Mouse (Mus musculus) liver, embryonic 11.5 days (tissue): ENCODE measurements around the gene Eppin. TPM values are rescaled to one million over a fixed set of nuclear protein-coding genes. Genes with fewer than 3 reads are reported as not detected.
"Not testable (repeated sequence)": the region's sequence is repeated elsewhere in the genome, so short reads cannot be mapped to it uniquely, and the experiment has no call there.

Experiments
- ATAC-seq: fragments of 200-750 bp; cut with Nextera tagmentation; replicated peaks from 2 replicates; pipeline ENCODE4 v1.8.0; 2017; ENCODE audit warnings: moderate number of reproducible peaks, mild to moderate bottlenecking, moderate TSS enrichment, moderate library complexity; ENCODE audit not compliant: low FRiP score
- DNase-seq: peaks from one replicate; pipeline ENCODE4 v3.0.0-alpha.2; 2017; ENCODE audit warnings: low spot score
- H3K27ac ChIP-seq: fragments of 300-500 bp; sonication (generic); 2 replicates; pipeline ENCODE4 v1.5.1; 2014; ENCODE audit warnings: mild to moderate bottlenecking, low read depth, low read length, control low read depth
- H3K27me3 ChIP-seq: fragments of 300-500 bp; sonication (generic); replicated peaks from 2 replicates; pipeline ENCODE4 v1.6.1; 2014; ENCODE audit warnings: low read length, mixed read lengths; ENCODE audit not compliant: control insufficient read depth, insufficient read depth
- H3K36me3 ChIP-seq: fragments of 300-500 bp; sonication (generic); 2 replicates; pipeline ENCODE4 v1.6.1; 2014; ENCODE audit warnings: mild to moderate bottlenecking, low read length, moderate library complexity, mixed read lengths; ENCODE audit not compliant: control insufficient read depth, insufficient read depth
- H3K4me1 ChIP-seq: fragments of 300-500 bp; sonication (generic); replicated peaks from 2 replicates; pipeline ENCODE4 v1.6.1; 2014; ENCODE audit warnings: low read length, mixed read lengths; ENCODE audit not compliant: control insufficient read depth, insufficient read depth
- H3K4me2 ChIP-seq: fragments of 300-500 bp; sonication (generic); 2 replicates; pipeline ENCODE4 v1.6.1; 2014; ENCODE audit warnings: mild to moderate bottlenecking, control low read depth, moderate library complexity
- H3K4me3 ChIP-seq: fragments of 300-500 bp; sonication (generic); 2 replicates; pipeline ENCODE4 v1.5.1; 2014; ENCODE audit warnings: low read depth, low read length, control low read depth
- H3K9ac ChIP-seq: fragments of 300-500 bp; sonication (generic); 2 replicates; pipeline ENCODE4 v1.6.1; 2014; ENCODE audit warnings: low read depth, low read length, control low read depth
- H3K9me3 ChIP-seq: fragments of 300-500 bp; sonication (generic); 2 replicates; pipeline ENCODE4 v1.6.1; 2016; ENCODE audit warnings: low read length, inconsistent platforms, mixed read lengths; ENCODE audit not compliant: control insufficient read depth
- WGBS: fragments of 180-500 bp; shearing (Covaris S2); extraction: QIAGEN DNeasy Blood & Tissue Kit; methylation state at CpG from one replicate; pipeline ENCODE4 v1.1.7; 2014; 5-methylcytosine and 5-hydroxymethylcytosine counted together
- polyA plus RNA-seq: library from polyadenylated mRNA; unstranded; fragments of >200 nt; fragmentation: Nextera tagmentation; extraction: Ambion mirVana; gene quantifications from 2 replicates; pipeline ENCODE4 v1.2.1, GENCODE M21; 2014

Eppin gene
- polyA plus RNA-seq, 1 experiment from 2014 or later, result not detected

- H3K4me2 ChIP-seq, result no peak overlapping the region
- WGBS, result 79% methylated on average over 6 of the region's 6 CpGs
- no peak overlapping the region for H3K27ac ChIP-seq
- no peaks in the 10 kb centered on the region for H3K27me3 ChIP-seq
- no peaks in the 10 kb centered on the region for H3K4me1 ChIP-seq
- no peak overlapping the region for H3K9ac ChIP-seq
- no peak for DNase-seq
- no peaks in the 10 kb centered on the region for H3K36me3 ChIP-seq
- no peak for ATAC-seq
- no peak overlapping the region for H3K4me3 ChIP-seq
- no peaks in the 10 kb centered on the region for H3K9me3 ChIP-seq
These were observed 15.4 kb upstream of the Eppin start for GRCm38 (mm10) chr2:164608781-164609180.

GRCm38 (mm10) chr2:164604411-164604810, 11.0 kb upstream of the Eppin start:
- H3K4me3 ChIP-seq, result no peak overlapping the region
- no peaks in the 10 kb centered on the region for H3K9me3 ChIP-seq
- DNase-seq, result no peak
- no peaks in the 10 kb centered on the region for H3K4me1 ChIP-seq
- H3K36me3 ChIP-seq, result no peaks in the 10 kb centered on the region
- 87% methylated on average over 8 of the region's 8 CpGs for WGBS
- no peaks in the 10 kb centered on the region for H3K27me3 ChIP-seq
- no peak overlapping the region for H3K27ac ChIP-seq
- no peak overlapping the region for H3K9ac ChIP-seq
- no peak for ATAC-seq
- H3K4me2 ChIP-seq, result no peak overlapping the region

DNA sequence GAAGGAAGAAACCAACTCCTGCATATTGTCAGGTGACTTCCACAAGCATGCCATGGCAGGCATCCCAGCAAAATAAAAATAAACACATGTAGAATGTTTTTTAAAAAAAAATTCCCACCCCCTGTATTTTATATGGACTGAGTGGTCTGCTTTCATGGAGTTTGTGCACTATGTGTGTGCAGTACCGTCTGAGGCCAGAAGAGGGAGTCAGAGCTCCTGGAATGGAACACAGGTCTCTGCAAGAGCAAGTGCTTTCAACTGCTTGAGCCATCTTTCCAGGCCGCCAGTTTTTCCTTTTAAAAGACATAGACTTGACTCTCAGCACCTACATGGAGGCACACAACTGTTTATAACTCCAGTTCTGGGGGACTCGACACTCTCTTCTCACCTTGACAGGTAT, 10.1 kb upstream of the Eppin start:
- DNase-seq, result no peak
- 87% methylated on average over 3 of the region's 3 CpGs for WGBS
- Histone ChIP-seq H3K4me2 (no peak overlapping the region), H3K27ac (no peak overlapping the region), H3K36me3 (no peaks in the 10 kb centered on the region), H3K4me3 (no peak overlapping the region), H3K27me3 (no peaks in the 10 kb centered on the region), H3K9me3 (no peaks in the 10 kb centered on the region), H3K9ac (no peak overlapping the region), H3K4me1 (no peaks in the 10 kb centered on the region)
- no peak for ATAC-seq

- DNase-seq (no peak), ATAC-seq (no peak)
- Histone ChIP-seq H3K9ac (no peak overlapping the region), H3K4me2 (no peak overlapping the region), H3K27ac (no peak overlapping the region), H3K9me3 (no peaks in the 10 kb centered on the region), H3K36me3 (no peaks in the 10 kb centered on the region), H3K4me3 (no peak overlapping the region), H3K4me1 (no peaks in the 10 kb centered on the region), H3K27me3 (no peaks in the 10 kb centered on the region)
- 66% methylated on average over 3 of the region's 3 CpGs for WGBS
These were observed 6.8 kb upstream of the Eppin start for GRCm38 (mm10) chr2:164600179-164600578.

- Histone ChIP-seq H3K36me3 (no peaks in the 10 kb centered on the region), H3K9me3 (no peaks in the 10 kb centered on the region), H3K27ac (no peak overlapping the region), H3K4me1 (no peaks in the 10 kb centered on the region), H3K4me3 (no peak overlapping the region), H3K4me2 (no peak overlapping the region), H3K27me3 (no peaks in the 10 kb centered on the region), H3K9ac (no peak overlapping the region)
- DNase-seq, result no peak
- WGBS, result 9% methylated on average over 4 of the region's 4 CpGs
- ATAC-seq, result no peak
These were observed 1.4 kb downstream of the Eppin start for GRCm38 (mm10) chr2:164592014-164592413.

DNA sequence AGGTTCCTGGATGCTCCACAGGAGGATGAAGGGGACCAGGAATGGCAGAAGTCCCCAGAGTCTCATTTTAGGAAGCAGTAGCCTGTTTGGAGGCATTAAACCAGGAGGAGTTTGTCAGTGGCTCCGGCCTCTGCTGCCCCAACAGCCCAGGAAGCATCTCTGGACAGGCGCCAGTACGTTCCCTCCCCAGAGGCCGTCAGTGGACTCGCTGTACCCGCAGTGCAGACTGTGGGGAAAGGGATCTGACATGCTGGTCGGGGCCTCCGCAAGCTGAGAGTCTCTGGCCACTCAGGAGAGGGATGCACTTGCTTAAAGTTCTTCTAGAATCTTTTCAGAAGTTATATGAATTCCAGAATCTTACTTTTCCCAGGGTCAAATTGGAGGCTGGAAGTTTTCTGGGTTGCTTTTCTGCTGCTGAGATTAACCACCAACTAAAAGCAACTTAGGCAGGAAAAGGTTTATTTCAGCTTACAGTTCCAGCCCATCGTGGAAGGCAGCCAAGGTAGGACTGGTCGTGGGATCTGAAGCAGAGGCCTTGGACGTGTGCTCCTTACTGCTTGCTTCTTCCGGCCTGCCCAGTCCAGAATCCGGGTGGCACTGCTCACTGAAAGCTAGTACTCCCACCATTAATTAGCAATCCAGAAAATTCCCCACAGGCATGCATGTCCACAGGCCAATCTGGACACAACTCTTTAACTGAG, 8.2 kb downstream of the Eppin start, which contains the start of gene Wfdc6a:
Gene Wfdc6a (minus strand): TSS at position 423 of the 701 bp plus-strand sequence.
- H3K36me3 ChIP-seq, H3K27ac ChIP-seq, DNase-seq, H3K9me3 ChIP-seq, H3K4me1 ChIP-seq, H3K4me2 ChIP-seq, H3K27me3 ChIP-seq, H3K4me3 ChIP-seq, H3K9ac ChIP-seq, ATAC-seq: not testable (repeated sequence)
- WGBS, result 67% methylated on average over 13 of the region's 13 CpGs

DNA sequence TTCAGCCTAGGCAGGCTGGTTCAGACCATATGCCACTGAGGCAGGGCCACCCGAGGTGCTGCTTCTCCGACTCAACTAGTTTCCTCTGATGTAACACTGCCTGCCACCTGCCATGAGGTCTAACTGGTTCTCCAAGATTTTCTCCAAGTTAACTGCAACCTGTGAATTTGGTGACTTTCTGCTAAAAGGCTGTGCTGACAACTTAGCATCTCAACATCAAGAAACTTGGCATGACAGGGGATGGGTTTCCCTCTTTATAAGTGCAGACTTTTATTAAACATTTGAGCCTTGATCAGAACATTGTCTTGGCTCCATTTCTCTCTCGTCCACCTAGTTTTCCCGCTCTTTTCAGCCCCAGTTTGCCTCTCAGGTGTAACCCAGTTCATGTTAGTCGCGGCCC, 20.0 kb downstream of the Eppin start, which contains the start of gene Spint3:
Gene Spint3 (minus strand): TSS at position 101 of the 400 bp plus-strand sequence.
- not testable (repeated sequence) for H3K27me3 ChIP-seq

GRCm38 (mm10) chr2:164567460-164567859, 25.9 kb downstream of the Eppin start:
- WGBS, result 75% methylated on average over 5 of the region's 5 CpGs
- ATAC-seq, result no peak
- H3K27ac ChIP-seq, result no peak overlapping the region
- no peak overlapping the region for H3K9ac ChIP-seq
- DNase-seq, result no peak
- H3K4me2 ChIP-seq, result no peak overlapping the region
- H3K4me1 ChIP-seq, result no peaks in the 10 kb centered on the region
- H3K36me3 ChIP-seq, result no peaks in the 10 kb centered on the region
- H3K4me3 ChIP-seq, result no peak overlapping the region
- no peaks in the 10 kb centered on the region for H3K9me3 ChIP-seq
- H3K27me3 ChIP-seq, result peaks cover 19% of the 10 kb centered on the region

More for the DNA sequence above, 20.0 kb downstream of the Eppin start, which contains the start of gene Spint3:
- not testable (repeated sequence) for ATAC-seq, H3K9me3 ChIP-seq, H3K27ac ChIP-seq, H3K4me3 ChIP-seq, H3K36me3 ChIP-seq, H3K9ac ChIP-seq, H3K4me2 ChIP-seq, H3K4me1 ChIP-seq, DNase-seq
- WGBS, result 76% methylated on average over 6 of the region's 6 CpGs

- WGBS, result 79% methylated on average over 2 of the region's 2 CpGs
- no peak overlapping the region for H3K9ac ChIP-seq
- H3K4me3 ChIP-seq, result no peak overlapping the region
- H3K27me3 ChIP-seq, result peaks cover 23% of the 10 kb centered on the region
- no peak for ATAC-seq
- no peak overlapping the region for H3K27ac ChIP-seq
- no peak overlapping the region for H3K4me2 ChIP-seq
- no peak for DNase-seq
- H3K9me3 ChIP-seq, result no peaks in the 10 kb centered on the region
- H3K36me3 ChIP-seq, result no peaks in the 10 kb centered on the region
- no peaks in the 10 kb centered on the region for H3K4me1 ChIP-seq
These were observed 26.4 kb downstream of the Eppin start for GRCm38 (mm10) chr2:164566997-164567396.
